ENCODE assay signal across 7 mouse cellular contexts in the genomic region with DNA sequence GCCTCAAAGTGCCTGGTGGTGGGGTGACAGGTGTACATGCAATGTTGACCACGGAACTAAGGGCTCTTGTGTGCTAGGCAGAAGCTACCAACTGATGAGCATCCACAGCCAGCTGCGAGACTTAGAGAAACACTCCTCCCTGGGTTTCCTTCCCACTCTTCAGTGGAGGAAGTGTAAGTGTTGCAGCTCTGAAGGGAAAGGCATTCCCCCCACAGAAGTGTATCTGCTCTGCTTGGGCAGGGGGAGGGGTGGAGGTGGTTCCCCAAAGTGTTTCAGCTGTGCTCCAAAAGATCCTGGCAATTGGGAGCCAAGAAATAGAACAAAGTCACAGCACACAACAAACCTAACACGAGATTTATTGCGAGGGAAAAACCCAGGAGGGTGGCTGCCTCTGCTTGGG. TPM values are rescaled to one million over a fixed set of nuclear protein-coding genes. Genes with fewer than 3 reads are reported as not detected.
DNase-seq lines count a peak whose midpoint lies in the region; ATAC-seq and TF ChIP-seq lines count a peak whose summit lies in the region.

No protein-coding gene starts in this region.

- H3K4me1 ChIP-seq in neural tube, embryonic 11.5 days (ENCODE audit: control insufficient read depth, insufficient read depth, low read length), result peaks cover 20% of the 10 kb centered on the region
- peaks cover 25% of the 10 kb centered on the region for H3K4me1 ChIP-seq in forebrain, embryonic 14.5 days (ENCODE audit: control insufficient read depth, insufficient read depth, low read length)
- peaks cover 25% of the 10 kb centered on the region for H3K4me1 ChIP-seq in limb, embryonic 14.5 days (ENCODE audit: control insufficient read depth, insufficient read depth, low read length)
- peaks cover 32% of the 10 kb centered on the region for H3K4me1 ChIP-seq in stomach, embryonic 15.5 days

- ATAC-seq in neural tube, embryonic 11.5 days (ENCODE audit: insufficient read depth, low FRiP score, low TSS enrichment), result no peak
- ATAC-seq in forebrain, embryonic 14.5 days, result no peak
- ATAC-seq in limb, embryonic 14.5 days (ENCODE audit: low FRiP score, low read depth), result no peak
- ATAC-seq in stomach, embryonic 15.5 days (ENCODE audit: insufficient read depth, low FRiP score, low read depth), result no peak

- TF ChIP-seq POLR2A in limb, embryonic 14.5 days (IDR thresholded peaks at IDR 0.05; ENCODE audit: borderline replicate concordance, extremely low read depth, insufficient read depth, insufficient read length), result no peak

- no peak for DNase-seq in neural tube, embryonic 11.5 days (ENCODE audit: low spot score)
- DNase-seq in neural tube, embryonic 10.5 days (ENCODE audit: extremely low spot score, low spot score), result no peak
- no peak for DNase-seq in forebrain, embryonic 14.5 days (ENCODE audit: low spot score)
- DNase-seq in limb, embryonic 14.5 days (ENCODE audit: low spot score), result no peak
- DNase-seq in B cell, adult 2 months, result no peak
- no peak for DNase-seq in gastrocnemius, postnatal 25 days

- peak overlapping the region; percentile 95 for H3K4me2 ChIP-seq in neural tube, embryonic 11.5 days (ENCODE audit: low read depth)
- peak overlapping the region; percentile 72 for H3K4me2 ChIP-seq in forebrain, embryonic 14.5 days (ENCODE audit: low read length)
- peak overlapping the region; percentile 50 for H3K4me2 ChIP-seq in limb, embryonic 14.5 days (replicated peaks; ENCODE audit: low read depth, low read length, severe bottlenecking)
- peak overlapping the region; percentile 76 for H3K4me2 ChIP-seq in stomach, embryonic 15.5 days

- H3K4me3 ChIP-seq in neural tube, embryonic 11.5 days (ENCODE audit: low read depth, low read length), result no peak overlapping the region; the same call in 1 of the 2 replicates
- H3K4me3 ChIP-seq in forebrain, embryonic 14.5 days (ENCODE audit: low read depth, low read length), result peak overlapping the region; percentile 100
- H3K4me3 ChIP-seq in limb, embryonic 14.5 days (replicated peaks; ENCODE audit: low read length), result peak overlapping the region; percentile 99
- H3K4me3 ChIP-seq in stomach, embryonic 15.5 days (replicated peaks), result peak overlapping the region; percentile 89; the same call in 1 of the 2 replicates

- no peak overlapping the region for H3K27ac ChIP-seq in neural tube, embryonic 11.5 days (ENCODE audit: low read depth, low read length)
- H3K27ac ChIP-seq in forebrain, embryonic 14.5 days (ENCODE audit: low read depth, low read length), result peak overlapping the region; percentile 76
- peak overlapping the region; percentile 11; the same call in 1 of the 2 replicates for H3K27ac ChIP-seq in limb, embryonic 14.5 days (replicated peaks; ENCODE audit: low read depth, low read length)
- H3K27ac ChIP-seq in stomach, embryonic 15.5 days, result peak overlapping the region; percentile 89; the same call in 1 of the 2 replicates

- WGBS in neural tube, embryonic 11.5 days, result 68% methylated on average over 4 of the region's 4 CpGs
- WGBS in forebrain, embryonic 14.5 days, result 65% methylated on average over 4 of the region's 4 CpGs
- 65% methylated on average over 4 of the region's 4 CpGs for WGBS in limb, embryonic 14.5 days
- 48% methylated on average over 4 of the region's 4 CpGs for WGBS in stomach, embryonic 15.5 days

- H3K27me3 ChIP-seq in neural tube, embryonic 11.5 days (ENCODE audit: control insufficient read depth, insufficient read depth, low read length), result no peaks in the 10 kb centered on the region
- no peaks in the 10 kb centered on the region for H3K27me3 ChIP-seq in forebrain, embryonic 14.5 days (replicated peaks; ENCODE audit: control insufficient read depth, insufficient read depth, low read length)
- no peaks in the 10 kb centered on the region for H3K27me3 ChIP-seq in limb, embryonic 14.5 days (ENCODE audit: control insufficient read depth, insufficient read depth, low read length)
- H3K27me3 ChIP-seq in stomach, embryonic 15.5 days (replicated peaks), result no peaks in the 10 kb centered on the region

- no peaks in the 10 kb centered on the region for H3K9me3 ChIP-seq in neural tube, embryonic 11.5 days (ENCODE audit: control insufficient read depth, low read length)
- no peaks in the 10 kb centered on the region for H3K9me3 ChIP-seq in forebrain, embryonic 14.5 days (replicated peaks; ENCODE audit: control insufficient read depth, low read length)
- H3K9me3 ChIP-seq in limb, embryonic 14.5 days (ENCODE audit: control insufficient read depth, low read length), result no peaks in the 10 kb centered on the region
- no peaks in the 10 kb centered on the region for H3K9me3 ChIP-seq in stomach, embryonic 15.5 days

- H3K36me3 ChIP-seq in neural tube, embryonic 11.5 days (ENCODE audit: control insufficient read depth, insufficient read depth, low read length), result no peaks in the 10 kb centered on the region
- H3K36me3 ChIP-seq in forebrain, embryonic 14.5 days (ENCODE audit: control insufficient read depth, insufficient read depth, low read length), result peaks cover 14% of the 10 kb centered on the region
- H3K36me3 ChIP-seq in limb, embryonic 14.5 days (ENCODE audit: control insufficient read depth, insufficient read depth, low read length), result peaks cover 18% of the 10 kb centered on the region
- H3K36me3 ChIP-seq in stomach, embryonic 15.5 days, result 0 out of 2 replicates have a peak, but pooled peaks cover 4% of the 10 kb centered on the region

- peak overlapping the region; percentile 27 for H3K9ac ChIP-seq in neural tube, embryonic 11.5 days (ENCODE audit: low read length)
- peak overlapping the region; percentile 62 for H3K9ac ChIP-seq in forebrain, embryonic 14.5 days (ENCODE audit: low read length)
- H3K9ac ChIP-seq in limb, embryonic 14.5 days (ENCODE audit: low read depth, low read length, severe bottlenecking), result no peak overlapping the region
- 0 out of 2 replicates have a peak overlapping the region, but pooled peaks have one; percentile 37 for H3K9ac ChIP-seq in stomach, embryonic 15.5 days

RNA-seq across cellular contexts. Expression of a gene that starts 0.9 kb away (rescaled TPM):
- 24.0 and 24.1 TPM in 2 replicates for polyA plus RNA-seq in neural tube, embryonic 11.5 days (2014; fragmentation: Nextera tagmentation; extraction: Ambion mirVana)
- 11.8 and 14.0 TPM in 2 replicates for polyA plus RNA-seq in forebrain, embryonic 14.5 days (2014; fragmentation: Nextera tagmentation; extraction: Ambion mirVana)
- 39.0 and 47.6 TPM in 2 replicates for polyA plus RNA-seq in limb, embryonic 14.5 days (2012; rRNA removed)
- polyA plus RNA-seq in limb, embryonic 14.5 days (2014; fragmentation: Nextera tagmentation; extraction: Ambion mirVana), result 22.3 and 25.5 TPM in 2 replicates
- polyA plus RNA-seq in stomach, embryonic 15.5 days (2015; fragmentation: Nextera tagmentation; extraction: Ambion mirVana), result 16.1 and 17.5 TPM in 2 replicates
- 10 to 100 TPM; 28.9 to 29.5 TPM for total RNA-seq in gastrocnemius, postnatal 25 days (2021)

RNA-seq across cellular contexts. Expression of a gene that starts 19.4 kb away (rescaled TPM):
- polyA plus RNA-seq in neural tube, embryonic 11.5 days (2014; fragmentation: Nextera tagmentation; extraction: Ambion mirVana), result 0.16 and 0.32 TPM in 2 replicates
- 0.48 TPM in 1 of 2 replicates, not detected in the other for polyA plus RNA-seq in forebrain, embryonic 14.5 days (2014; fragmentation: Nextera tagmentation; extraction: Ambion mirVana)
- 136 and 173 TPM in 2 replicates for polyA plus RNA-seq in limb, embryonic 14.5 days (2012; rRNA removed)
- 36.7 and 46.3 TPM in 2 replicates for polyA plus RNA-seq in limb, embryonic 14.5 days (2014; fragmentation: Nextera tagmentation; extraction: Ambion mirVana)
- polyA plus RNA-seq in stomach, embryonic 15.5 days (2015; fragmentation: Nextera tagmentation; extraction: Ambion mirVana), result 0.22 and 0.28 TPM in 2 replicates
- total RNA-seq in gastrocnemius, postnatal 25 days (2021), result 10 to 100 TPM in 1 of 2 experiments, 1 to 10 TPM in 1; 5.9 to 14.7 TPM

RNA-seq across cellular contexts. Expression of a gene that starts 24.4 kb away (rescaled TPM):
- 0.93 and 1.5 TPM in 2 replicates for polyA plus RNA-seq in neural tube, embryonic 11.5 days (2014; fragmentation: Nextera tagmentation; extraction: Ambion mirVana)
- polyA plus RNA-seq in forebrain, embryonic 14.5 days (2014; fragmentation: Nextera tagmentation; extraction: Ambion mirVana), result 2.1 and 4.2 TPM in 2 replicates
- polyA plus RNA-seq in limb, embryonic 14.5 days (2012; rRNA removed), result 5.4 and 5.7 TPM in 2 replicates
- polyA plus RNA-seq in limb, embryonic 14.5 days (2014; fragmentation: Nextera tagmentation; extraction: Ambion mirVana), result 1.2 TPM in 2 replicates
- 1.7 and 2.2 TPM in 2 replicates for polyA plus RNA-seq in stomach, embryonic 15.5 days (2015; fragmentation: Nextera tagmentation; extraction: Ambion mirVana)
- 1 to 10 TPM in 1 of 2 experiments, under 1 TPM in 1; 0.72 to 2.5 TPM for total RNA-seq in gastrocnemius, postnatal 25 days (2021)

RNA-seq across cellular contexts. Expression of a gene that starts 38.4 kb away (rescaled TPM):
- 6.8 and 6.9 TPM in 2 replicates for polyA plus RNA-seq in neural tube, embryonic 11.5 days (2014; fragmentation: Nextera tagmentation; extraction: Ambion mirVana)
- 20.8 and 27.6 TPM in 2 replicates for polyA plus RNA-seq in forebrain, embryonic 14.5 days (2014; fragmentation: Nextera tagmentation; extraction: Ambion mirVana)
- 12.4 and 22.0 TPM in 2 replicates for polyA plus RNA-seq in limb, embryonic 14.5 days (2012; rRNA removed)
- 12.0 and 12.9 TPM in 2 replicates for polyA plus RNA-seq in limb, embryonic 14.5 days (2014; fragmentation: Nextera tagmentation; extraction: Ambion mirVana)
- polyA plus RNA-seq in stomach, embryonic 15.5 days (2015; fragmentation: Nextera tagmentation; extraction: Ambion mirVana), result 4.2 and 4.4 TPM in 2 replicates
- total RNA-seq in gastrocnemius, postnatal 25 days (2021), result 10 to 100 TPM; 13.8 to 15.8 TPM

RNA-seq across cellular contexts. Expression of a gene that starts 51.7 kb away (rescaled TPM):
- polyA plus RNA-seq in neural tube, embryonic 11.5 days (2014; fragmentation: Nextera tagmentation; extraction: Ambion mirVana), result 272 and 283 TPM in 2 replicates
- 305 and 332 TPM in 2 replicates for polyA plus RNA-seq in forebrain, embryonic 14.5 days (2014; fragmentation: Nextera tagmentation; extraction: Ambion mirVana)
- 379 and 443 TPM in 2 replicates for polyA plus RNA-seq in limb, embryonic 14.5 days (2012; rRNA removed)
- 340 and 371 TPM in 2 replicates for polyA plus RNA-seq in limb, embryonic 14.5 days (2014; fragmentation: Nextera tagmentation; extraction: Ambion mirVana)
- 379 and 398 TPM in 2 replicates for polyA plus RNA-seq in stomach, embryonic 15.5 days (2015; fragmentation: Nextera tagmentation; extraction: Ambion mirVana)
- total RNA-seq in gastrocnemius, postnatal 25 days (2021), result 100 to 1,000 TPM; 113 to 119 TPM

Comparison
In these comparisons a context has a peak if more than half of its experiments do, and no peak if none do; other contexts are left out.
1. RNA of a gene that starts 19.4 kb away (polyA plus RNA-seq): 36.7 to 173 TPM in limb, embryonic 14.5 days; 0.16 to 0.32 TPM in neural tube, embryonic 11.5 days, 0.22 to 0.28 TPM in stomach, embryonic 15.5 days and 0.48 TPM in forebrain, embryonic 14.5 days; every median in the first group is over 10 times any median in the second.
2. Peak in every context shown above with its lines, with median percentiles within 50 percentile points of each other: H3K4me2 ChIP-seq.